Mouse (Mus musculus) olfactory bulb, adult 2 months (tissue): Measurements from ENCODE around the gene Krt28. TPM values are rescaled to one million over a fixed set of nuclear protein-coding genes. Genes with fewer than 3 reads are reported as not detected.

ENCODE experiments used
- H3K27ac ChIP-seq: fragments of 200-500 bp; 2 replicates; pipeline ENCODE4 v1.5.1; 2012; ENCODE audit warnings: low read depth, low read length; ENCODE audit not compliant: insufficient read depth
- H3K4me1 ChIP-seq: fragments of 200-500 bp; 2 replicates; pipeline ENCODE4 v1.6.1; 2012; ENCODE audit warnings: low read length; ENCODE audit not compliant: control insufficient read depth, insufficient read depth
- H3K4me3 ChIP-seq: fragments of 200-500 bp; 2 replicates; pipeline ENCODE4 v1.5.1; 2012; ENCODE audit warnings: mild to moderate bottlenecking, low read depth, low read length, moderate library complexity; ENCODE audit not compliant: insufficient read depth
- CTCF ChIP-seq: fragments of 200-500 bp; IDR thresholded peaks from 2 replicates; pipeline ENCODE4 v1.5.1; 2012; ENCODE audit warnings: low read depth, mild to moderate bottlenecking, low read length, moderate library complexity; ENCODE audit not compliant: insufficient read depth
- POLR2A ChIP-seq: fragments of 200-500 bp; IDR thresholded peaks from 2 replicates; pipeline ENCODE4 v1.6.1; 2012; ENCODE audit warnings: mild to moderate bottlenecking, low read depth, low read length, moderate library complexity; ENCODE audit not compliant: insufficient read depth
- WGBS: fragments of 180-500 bp; shearing (Covaris S2); methylation state at CpG from one replicate; pipeline ENCODE4 v1.1.7; 2018; 5-methylcytosine and 5-hydroxymethylcytosine counted together
- polyA plus RNA-seq: library from polyadenylated mRNA; stranded (reverse); fragments of >200 nt; gene quantifications from 2 replicates; pipeline ENCODE4 v1.2.4, GENCODE M21; 2012; ENCODE audit warnings: low replicate concordance; ENCODE audit not compliant: missing spikeins, insufficient read depth, insufficient read length

Krt28 gene
- not detected in 2 replicates for polyA plus RNA-seq

DNA sequence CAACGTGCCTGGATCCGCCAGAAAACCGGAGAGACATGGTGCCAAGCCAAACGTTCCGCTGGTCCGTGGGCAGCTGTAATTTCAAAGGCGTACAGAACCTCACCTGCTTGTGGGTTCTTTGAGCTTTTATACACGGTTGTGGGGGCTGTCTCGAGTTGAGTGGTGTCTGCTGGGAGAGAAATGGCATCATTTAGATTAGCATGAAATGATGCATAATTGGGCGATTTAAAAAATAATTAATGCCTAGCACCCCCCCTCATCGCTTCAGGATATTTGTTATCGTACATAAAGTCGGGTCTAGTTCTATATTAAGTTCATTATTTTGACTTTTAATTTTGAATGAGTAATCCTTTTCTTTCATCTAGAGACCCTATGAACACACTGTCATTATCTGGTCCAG is at the start of gene Krt28:
Gene Krt28, minus strand, starts transcription at position 101 of the 400 bp plus-strand sequence.
- 79% methylated on average over 13 of the region's 13 CpGs for WGBS
- Histone ChIP-seq H3K27ac (no peak within 1 kb of the TSS), H3K4me1 (peaks cover 4% of the 10 kb centered on the region; the same call in 1 of the 2 replicates), H3K4me3 (no peak within 1 kb of the TSS)
- TF ChIP-seq CTCF (no peak), POLR2A (no peak)

GRCm38 (mm10) chr11:99422159-99422558 is 47.5 kb upstream of the Krt28 start, which contains the start of gene Krt12:
Krt12 (minus strand) TSS chr11:99422259.
- peaks cover 23% of the 10 kb centered on the region for H3K4me1 ChIP-seq
- no peak within 1 kb of the TSS for H3K4me3 ChIP-seq
- no peak within 1 kb of the TSS for H3K27ac ChIP-seq
- TF ChIP-seq CTCF = no peak
- no peak for TF ChIP-seq POLR2A
- WGBS = 91% methylated on average over 10 of the region's 10 CpGs

GRCm38 (mm10) chr11:99420586-99420985 is 45.9 kb upstream of the Krt28 start:
- WGBS = 39% methylated on average over 10 of the region's 10 CpGs
- no peak overlapping the region for H3K27ac ChIP-seq

GRCm38 (mm10) chr11:99417819-99418218 is 43.1 kb upstream of the Krt28 start:
- Histone ChIP-seq H3K4me1 (peaks cover 23% of the 10 kb centered on the region), H3K27ac (peak overlapping the region; percentile 89), H3K4me3 (peak overlapping the region; percentile 50)
- TF ChIP-seq CTCF (no peak), POLR2A (no peak)
- WGBS = 65% methylated on average over 16 of the region's 16 CpGs

More at GRCm38 (mm10) chr11:99420586-99420985, 45.9 kb upstream of the Krt28 start:
- no peak for TF ChIP-seq CTCF
- TF ChIP-seq POLR2A = no peak
- peaks cover 23% of the 10 kb centered on the region for H3K4me1 ChIP-seq
- H3K4me3 ChIP-seq = peak overlapping the region; percentile 14

DNA sequence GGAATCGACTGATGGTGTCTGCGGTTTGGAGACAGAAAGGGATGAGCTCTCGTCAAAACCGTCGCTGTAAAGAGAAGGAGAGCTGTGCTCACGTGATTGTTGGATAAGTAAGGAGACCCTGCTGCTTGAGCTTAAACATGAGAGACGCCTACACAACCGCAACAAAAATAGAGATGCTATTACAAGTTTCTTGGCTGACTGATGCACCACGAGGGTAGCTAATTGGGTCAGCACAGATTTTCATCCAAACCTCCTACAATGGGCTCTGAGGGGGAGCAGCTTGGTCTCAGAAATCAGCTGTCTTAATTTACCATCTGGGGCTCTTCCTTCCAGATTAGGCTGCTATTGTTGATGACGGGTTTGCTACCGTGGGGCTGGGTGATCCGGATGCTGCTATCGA is 42.2 kb upstream of the Krt28 start:
- peak overlapping the region; percentile 13 for H3K4me3 ChIP-seq
- TF ChIP-seq POLR2A = no peak
- no peak for TF ChIP-seq CTCF
- peaks cover 20% of the 10 kb centered on the region for H3K4me1 ChIP-seq
- WGBS = 33% methylated on average over 13 of the region's 13 CpGs
- H3K27ac ChIP-seq = peak overlapping the region; percentile 89

DNA sequence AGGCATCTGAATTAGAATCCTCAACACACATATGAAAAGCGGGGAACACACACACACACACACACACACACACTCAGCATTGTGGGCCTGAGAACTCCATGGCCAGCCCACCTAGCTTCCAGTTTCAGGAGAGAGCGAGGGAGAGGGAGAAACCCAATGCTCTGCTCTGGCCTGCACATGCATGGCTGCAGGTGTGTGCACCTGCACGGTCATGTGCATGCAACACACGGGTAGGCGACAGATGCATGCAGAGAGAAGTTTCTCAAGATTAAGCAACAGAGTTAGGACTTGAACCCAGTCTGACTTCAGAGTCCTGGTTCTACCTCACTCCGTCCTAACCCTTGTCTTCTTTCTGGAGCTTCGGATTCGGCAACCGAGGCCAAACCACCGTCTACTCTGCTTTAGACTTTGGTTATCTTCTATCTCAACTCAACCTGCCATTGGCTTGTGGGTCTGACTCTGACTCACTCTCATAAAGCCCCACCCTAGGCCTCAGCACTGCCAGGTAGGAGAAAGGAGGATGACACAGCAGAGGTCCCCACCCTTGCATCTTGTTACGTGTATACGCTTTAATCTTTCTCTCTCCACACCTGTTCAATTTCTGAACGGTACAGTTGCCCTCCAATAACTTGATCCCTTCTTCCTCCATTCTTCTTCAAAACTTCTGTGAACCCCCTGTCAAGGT is 39.9 kb upstream of the Krt28 start:
- TF ChIP-seq CTCF (no peak), POLR2A (no peak)
- Histone ChIP-seq H3K4me3 (no peak overlapping the region), H3K27ac (no peak overlapping the region), H3K4me1 (peaks cover 14% of the 10 kb centered on the region)
- 96% methylated on average over 13 of the region's 13 CpGs for WGBS

DNA sequence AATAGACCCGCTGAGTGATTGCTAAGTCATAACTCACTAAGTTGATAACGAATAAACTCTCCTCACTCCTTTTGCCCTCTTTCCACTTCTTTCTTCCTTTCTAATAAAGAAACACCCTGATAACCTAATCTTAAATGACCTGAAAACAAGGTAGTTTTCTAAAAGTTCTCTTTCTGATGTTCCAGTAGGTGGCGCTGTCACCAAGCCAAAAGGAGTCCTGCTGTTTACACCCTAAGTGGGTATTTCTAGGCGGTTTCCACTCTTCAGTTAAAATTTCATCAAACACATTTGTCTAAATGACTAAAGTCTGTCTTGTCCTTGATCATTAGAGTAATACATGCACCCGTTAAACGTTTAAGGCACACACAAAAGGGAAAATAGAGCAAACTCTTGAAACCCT is 38.5 kb upstream of the Krt28 start:
- Histone ChIP-seq H3K27ac (no peak overlapping the region), H3K4me1 (peaks cover 9% of the 10 kb centered on the region), H3K4me3 (no peak overlapping the region)
- no peak for TF ChIP-seq POLR2A
- no peak for TF ChIP-seq CTCF
- WGBS = 16% methylated on average over 6 of the region's 6 CpGs

DNA sequence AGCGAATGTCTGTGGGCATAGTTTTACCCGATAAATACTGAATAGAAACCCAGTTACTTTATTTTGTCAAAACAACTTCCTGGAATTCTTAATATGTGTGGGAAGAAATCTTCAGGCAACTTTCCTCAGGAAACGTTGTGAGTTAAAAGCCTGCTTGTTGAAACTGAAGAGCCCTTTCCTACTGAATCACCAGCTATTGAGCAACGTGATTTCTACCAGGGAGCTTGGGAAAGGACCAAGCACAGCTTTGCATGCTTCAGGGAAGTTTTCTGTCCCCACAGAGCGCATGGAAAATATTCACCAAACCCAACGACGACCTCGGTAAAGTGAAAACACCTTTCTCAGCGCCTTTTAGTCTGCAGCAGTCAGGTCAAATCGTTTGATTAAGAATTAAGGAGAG is 31.5 kb upstream of the Krt28 start:
- H3K4me1 ChIP-seq = no peaks in the 10 kb centered on the region
- no peak overlapping the region for H3K4me3 ChIP-seq
- TF ChIP-seq POLR2A (no peak), CTCF (no peak)
- H3K27ac ChIP-seq = no peak overlapping the region
- 62% methylated on average over 10 of the region's 10 CpGs for WGBS

DNA sequence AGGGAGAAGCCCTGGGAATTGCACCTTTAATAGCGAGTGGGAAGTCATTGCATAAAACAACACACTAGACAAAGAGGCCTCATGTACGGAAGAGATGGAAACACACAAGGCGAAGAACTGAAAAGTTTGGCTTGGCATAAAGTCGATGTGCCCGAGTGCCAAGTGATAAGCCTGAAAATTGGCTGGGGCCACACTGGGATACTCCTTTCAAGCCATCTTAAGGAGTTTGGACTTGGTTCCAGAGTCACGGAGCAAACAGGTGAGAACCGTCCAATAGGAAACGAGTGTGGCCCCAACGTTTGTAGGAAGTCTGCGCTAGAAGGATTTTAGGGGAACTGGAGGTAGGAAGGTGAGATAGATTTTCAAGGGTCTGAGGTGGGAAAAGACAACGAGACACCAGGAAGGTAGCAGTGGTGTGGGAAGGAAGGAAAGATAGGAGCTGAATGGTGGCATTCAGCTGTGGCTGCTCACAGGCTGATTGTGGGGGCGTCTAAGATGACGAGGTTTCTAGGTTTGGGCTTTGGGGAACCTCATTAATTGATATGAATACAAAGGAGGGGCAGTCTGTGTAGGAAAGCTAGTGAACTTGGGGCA is 25.4 kb upstream of the Krt28 start:
- TF ChIP-seq POLR2A (no peak), CTCF (no peak)

More for the DNA sequence above, 25.4 kb upstream of the Krt28 start:
- Histone ChIP-seq H3K27ac (no peak overlapping the region), H3K4me3 (no peak overlapping the region), H3K4me1 (peaks cover 4% of the 10 kb centered on the region; the same call in 1 of the 2 replicates)
- WGBS = 88% methylated on average over 13 of the region's 13 CpGs
